Mouse (Mus musculus) brain, embryonic 14.5 days (tissue): ENCODE data around the gene Pex26.

Experiments
- CTCF ChIP-seq: fragments of 200-500 bp; IDR thresholded peaks from 2 replicates; pipeline ENCODE4 v1.5.1; 2012; ENCODE audit warnings: inconsistent platforms, mild to moderate bottlenecking, moderate library complexity, borderline replicate concordance; ENCODE audit not compliant: insufficient read depth, insufficient read length; ENCODE audit errors: extremely low read depth
- POLR2A ChIP-seq: fragments of 200-500 bp; IDR thresholded peaks from 2 replicates; pipeline ENCODE4 v1.6.1; 2012; ENCODE audit warnings: mild to moderate bottlenecking, inconsistent platforms, borderline replicate concordance; ENCODE audit not compliant: poor library complexity, insufficient read depth, insufficient read length, severe bottlenecking; ENCODE audit errors: extremely low read depth

- TF ChIP-seq CTCF (no peak), POLR2A (no peak)
Observed at GRCm38 (mm10) chr6:121210149-121210925, 26.9 kb downstream of the Pex26 start, which contains the start of gene Tuba8.
